Mouse (Mus musculus): ENCODE results near the gene Psd4. TPM values are rescaled to one million over a fixed set of nuclear protein-coding genes. Genes with fewer than 3 reads are reported as not detected.

The Psd4 gene
- polyA plus RNA-seq, 1 experiment from 2014 or later, result 0.77 TPM

GRCm38 (mm10) chr2:24449111-24449510, 81.7 kb downstream of the Psd4 start:
- Histone ChIP-seq H3K9me3 (no peaks in the 10 kb centered on the region), H3K27me3 (no peaks in the 10 kb centered on the region; the same call in 1 of the 2 replicates), H3K27ac (replicated peaks) (no peak overlapping the region), H3K36me3 (no peaks in the 10 kb centered on the region), H3K9ac (replicated peaks) (no peak overlapping the region), H3K4me3 (no peak overlapping the region), H3K4me1 (no peaks in the 10 kb centered on the region), H3K4me2 (replicated peaks) (no peak overlapping the region)
- 81% methylated on average over 4 of the region's 4 CpGs for WGBS
- ATAC-seq (ENCODE audit: low FRiP score, low read depth), result no peak

GRCm38 (mm10) chr2:24453206-24453605, 85.8 kb downstream of the Psd4 start:
- no peaks in the 10 kb centered on the region for H3K4me1 ChIP-seq
- H3K4me2 ChIP-seq (replicated peaks), result no peak overlapping the region
- no peak for ATAC-seq (ENCODE audit: low FRiP score, low read depth)
- 86% methylated on average over 5 of the region's 5 CpGs for WGBS
- no peak overlapping the region for H3K27ac ChIP-seq (replicated peaks)
- H3K9me3 ChIP-seq, result no peaks in the 10 kb centered on the region
- H3K36me3 ChIP-seq, result no peaks in the 10 kb centered on the region
- H3K4me3 ChIP-seq, result no peak overlapping the region
- H3K9ac ChIP-seq (replicated peaks), result no peak overlapping the region
- H3K27me3 ChIP-seq, result no peaks in the 10 kb centered on the region

GRCm38 (mm10) chr2:24454429-24455011, 87.1 kb downstream of the Psd4 start:
- Histone ChIP-seq H3K27ac (replicated peaks) (0 out of 2 replicates have a peak overlapping the region, but pooled peaks have one; percentile 15), H3K9ac (replicated peaks) (no peak overlapping the region), H3K4me3 (no peak overlapping the region), H3K4me1 (no peaks in the 10 kb centered on the region), H3K4me2 (replicated peaks) (no peak overlapping the region), H3K27me3 (no peaks in the 10 kb centered on the region), H3K36me3 (no peaks in the 10 kb centered on the region), H3K9me3 (no peaks in the 10 kb centered on the region)
- WGBS, result 22% methylated on average over 1 of the region's 1 CpGs
- no peak for ATAC-seq (ENCODE audit: low FRiP score, low read depth)

GRCm38 (mm10) chr2:24455057-24455855, 87.9 kb downstream of the Psd4 start:
- ATAC-seq (ENCODE audit: low FRiP score, low read depth), result no peak
- 41% methylated on average over 6 of the region's 6 CpGs for WGBS
- Histone ChIP-seq H3K36me3 (no peaks in the 10 kb centered on the region), H3K9ac (replicated peaks) (no peak overlapping the region), H3K9me3 (no peaks in the 10 kb centered on the region), H3K4me2 (replicated peaks) (no peak overlapping the region), H3K27me3 (no peaks in the 10 kb centered on the region), H3K4me1 (no peaks in the 10 kb centered on the region), H3K4me3 (no peak overlapping the region), H3K27ac (replicated peaks) (0 out of 2 replicates have a peak overlapping the region, but pooled peaks have one; percentile 15)

- no peaks in the 10 kb centered on the region for H3K36me3 ChIP-seq
- no peaks in the 10 kb centered on the region for H3K4me1 ChIP-seq
- H3K27me3 ChIP-seq, result peaks cover 4% of the 10 kb centered on the region; the same call in 1 of the 2 replicates
- 89% methylated on average over 4 of the region's 4 CpGs for WGBS
- no peaks in the 10 kb centered on the region for H3K9me3 ChIP-seq
- H3K27ac ChIP-seq (replicated peaks), result no peak overlapping the region
- H3K9ac ChIP-seq (replicated peaks), result no peak overlapping the region
- H3K4me3 ChIP-seq, result no peak overlapping the region
- H3K4me2 ChIP-seq (replicated peaks), result no peak overlapping the region
- no peak for ATAC-seq (ENCODE audit: low FRiP score, low read depth)
These were observed 89.5 kb downstream of the Psd4 start for GRCm38 (mm10) chr2:24456841-24457240.

GRCm38 (mm10) chr2:24460112-24460807, 92.9 kb downstream of the Psd4 start:
- H3K9ac ChIP-seq (replicated peaks), result no peak overlapping the region
- 47% methylated on average over 9 of the region's 9 CpGs for WGBS
- H3K27ac ChIP-seq (replicated peaks), result no peak overlapping the region
- H3K4me1 ChIP-seq, result no peaks in the 10 kb centered on the region
- no peaks in the 10 kb centered on the region for H3K36me3 ChIP-seq
- no peak overlapping the region for H3K4me3 ChIP-seq
- no peaks in the 10 kb centered on the region for H3K9me3 ChIP-seq
- peaks cover 4% of the 10 kb centered on the region; the same call in 1 of the 2 replicates for H3K27me3 ChIP-seq
- H3K4me2 ChIP-seq (replicated peaks), result no peak overlapping the region
- no peak for ATAC-seq (ENCODE audit: low FRiP score, low read depth)

GRCm38 (mm10) chr2:24460808-24461127, 93.4 kb downstream of the Psd4 start:
- Histone ChIP-seq H3K4me2 (replicated peaks) (no peak overlapping the region), H3K27ac (replicated peaks) (no peak overlapping the region), H3K4me1 (no peaks in the 10 kb centered on the region), H3K9ac (replicated peaks) (no peak overlapping the region), H3K36me3 (no peaks in the 10 kb centered on the region), H3K27me3 (peaks cover 4% of the 10 kb centered on the region; the same call in 1 of the 2 replicates), H3K9me3 (no peaks in the 10 kb centered on the region), H3K4me3 (no peak overlapping the region)
- no peak for ATAC-seq (ENCODE audit: low FRiP score, low read depth)
- WGBS, result 32% methylated on average over 2 of the region's 2 CpGs

Other genes starting within 250 kb of the Psd4 start
- gene Il1f8, start 214.4 kb upstream of the Psd4 start, polyA plus RNA-seq (2016; fragmentation: Nextera tagmentation; extraction: Ambion mirVana), result not detected in 2 replicates
- gene Il1f9, start 181.1 kb upstream of the Psd4 start, polyA plus RNA-seq (2016; fragmentation: Nextera tagmentation; extraction: Ambion mirVana), result not detected in 2 replicates
- not detected in 2 replicates for gene Il1f6, start 152.2 kb upstream of the Psd4 start, polyA plus RNA-seq (2016; fragmentation: Nextera tagmentation; extraction: Ambion mirVana)
- gene Il1f5, start 90.6 kb upstream of the Psd4 start, polyA plus RNA-seq (2016; fragmentation: Nextera tagmentation; extraction: Ambion mirVana), result not detected in 2 replicates
- gene Il1f10, start 76.4 kb upstream of the Psd4 start, polyA plus RNA-seq (2016; fragmentation: Nextera tagmentation; extraction: Ambion mirVana), result not detected in 2 replicates
- 0.18 TPM in 1 of 2 replicates, not detected in the other for gene Il1rn, start 30.7 kb upstream of the Psd4 start, polyA plus RNA-seq (2016; fragmentation: Nextera tagmentation; extraction: Ambion mirVana)
- 2.8 and 4.7 TPM in 2 replicates for gene Pax8, start 108.0 kb downstream of the Psd4 start, polyA plus RNA-seq (2016; fragmentation: Nextera tagmentation; extraction: Ambion mirVana)